Mouse (Mus musculus) retina, embryonic 14.5 days (tissue): ENCODE results near the gene Sirt3.

Source experiments
- DNase-seq: peaks from one replicate; pipeline ENCODE4 v3.0.0-alpha.2; 2015; ENCODE audit warnings: low spot score

Sirt3 gene

GRCm38 (mm10) chr7:140847755-140848580 is 34.1 kb downstream of the Sirt3 start, which contains the start of gene Odf3:
Gene Odf3, plus strand, starts transcription at chr7:140847805.
- DNase-seq: no peak

- DNase-seq: no peak
Observed at GRCm38 (mm10) chr7:140846676-140847075, 35.4 kb downstream of the Sirt3 start.

- no peak for DNase-seq
Observed at GRCm38 (mm10) chr7:140845683-140846082, 36.4 kb downstream of the Sirt3 start.

- peak; percentile 91 for DNase-seq
Observed at GRCm38 (mm10) chr7:140844905-140845665, 37.0 kb downstream of the Sirt3 start, which contains the start of gene Scgb1c1. Gene Scgb1c1, plus strand, starts transcription at chr7:140845547.

- DNase-seq: no peak
Observed at GRCm38 (mm10) chr7:140843806-140844205, 38.3 kb downstream of the Sirt3 start.

- DNase-seq: no peak
Observed at GRCm38 (mm10) chr7:140840750-140841735, 41.1 kb downstream of the Sirt3 start.

- no peak for DNase-seq
Observed at GRCm38 (mm10) chr7:140839556-140839955, 42.6 kb downstream of the Sirt3 start.

- no peak for DNase-seq
Observed at GRCm38 (mm10) chr7:140836243-140837115, 45.6 kb downstream of the Sirt3 start.

- no peak for DNase-seq
Observed at GRCm38 (mm10) chr7:140835758-140836087, 46.4 kb downstream of the Sirt3 start.

GRCm38 (mm10) chr7:140834968-140835757 is 46.9 kb downstream of the Sirt3 start, which contains the start of gene Urah:
Gene Urah, plus strand, starts transcription at chr7:140835018.
- DNase-seq: no peak

- no peak for DNase-seq
Observed at GRCm38 (mm10) chr7:140833341-140833740, 48.8 kb downstream of the Sirt3 start.

GRCm38 (mm10) chr7:140831447-140831846 is 50.7 kb downstream of the Sirt3 start:
- DNase-seq: no peak

- DNase-seq: peak; percentile 66
Observed at GRCm38 (mm10) chr7:140828171-140828881, 53.8 kb downstream of the Sirt3 start.

- no peak for DNase-seq
Observed at GRCm38 (mm10) chr7:140822731-140823130, 59.4 kb downstream of the Sirt3 start.

GRCm38 (mm10) chr7:140821653-140822329 is 60.3 kb downstream of the Sirt3 start, which contains the start of gene Zfp941:
Gene Zfp941, minus strand, starts transcription at chr7:140822178.
- peak; percentile 70 for DNase-seq

- DNase-seq: no peak
Observed at GRCm38 (mm10) chr7:140821305-140821652, 60.8 kb downstream of the Sirt3 start.

GRCm38 (mm10) chr7:140820173-140820572 is 61.9 kb downstream of the Sirt3 start:
- DNase-seq: no peak
